Mouse (Mus musculus): Measurements from ENCODE around the gene Slfn14. TPM values are rescaled to one million over a fixed set of nuclear protein-coding genes. Genes with fewer than 3 reads are reported as not detected.
A peak's percentile ranks its signal among the peaks of the same experiment; 100 is the strongest.

Slfn14 gene
- polyA plus RNA-seq, 1 experiment from 2014 or later: not detected

GRCm38 (mm10) chr11:83302526-83303251 is 16.2 kb upstream of the Slfn14 start, which contains the start of gene Pex12:
Gene Pex12 (minus strand): TSS chr11:83302586.
- H3K4me3 ChIP-seq (ENCODE audit: low read depth, low read length): peak within 1 kb of the TSS; percentile 89
- no peaks in the 10 kb centered on the region for H3K27me3 ChIP-seq (replicated peaks; ENCODE audit: control insufficient read depth, insufficient read depth, low read length)
- no peaks in the 10 kb centered on the region for H3K9me3 ChIP-seq (replicated peaks; ENCODE audit: control insufficient read depth, low read length)
- peaks cover 19% of the 10 kb centered on the region for H3K4me1 ChIP-seq (ENCODE audit: control insufficient read depth, insufficient read depth, low read length)
- peak within 1 kb of the TSS; percentile 67 for H3K4me2 ChIP-seq (ENCODE audit: low read length)
- peak; percentile 99 for DNase-seq (ENCODE audit: low spot score)
- peak within 1 kb of the TSS; percentile 96 for H3K9ac ChIP-seq (ENCODE audit: low read length)
- WGBS: under 1% methylated on average over 51 of the region's 51 CpGs
- no peaks in the 10 kb centered on the region for H3K36me3 ChIP-seq (ENCODE audit: control insufficient read depth, insufficient read depth, low read length)
- H3K27ac ChIP-seq (ENCODE audit: low read depth, low read length): peak within 1 kb of the TSS; percentile 96
- peak; percentile 76 for ATAC-seq

- H3K9ac ChIP-seq (ENCODE audit: low read length): peak overlapping the region; percentile 96
- H3K4me2 ChIP-seq (ENCODE audit: low read length): peak overlapping the region; percentile 67
- H3K36me3 ChIP-seq (ENCODE audit: control insufficient read depth, insufficient read depth, low read length): no peaks in the 10 kb centered on the region
- H3K4me3 ChIP-seq (ENCODE audit: low read depth, low read length): peak overlapping the region; percentile 89
- peak overlapping the region; percentile 96 for H3K27ac ChIP-seq (ENCODE audit: low read depth, low read length)
- H3K4me1 ChIP-seq (ENCODE audit: control insufficient read depth, insufficient read depth, low read length): peaks cover 19% of the 10 kb centered on the region
- 6% methylated on average over 10 of the region's 10 CpGs for WGBS
- H3K27me3 ChIP-seq (replicated peaks; ENCODE audit: control insufficient read depth, insufficient read depth, low read length): no peaks in the 10 kb centered on the region
- H3K9me3 ChIP-seq (replicated peaks; ENCODE audit: control insufficient read depth, low read length): no peaks in the 10 kb centered on the region
- DNase-seq (ENCODE audit: low spot score) (no peak), ATAC-seq (no peak)
Measured at GRCm38 (mm10) chr11:83302124-83302523, 15.6 kb upstream of the Slfn14 start.

DNA sequence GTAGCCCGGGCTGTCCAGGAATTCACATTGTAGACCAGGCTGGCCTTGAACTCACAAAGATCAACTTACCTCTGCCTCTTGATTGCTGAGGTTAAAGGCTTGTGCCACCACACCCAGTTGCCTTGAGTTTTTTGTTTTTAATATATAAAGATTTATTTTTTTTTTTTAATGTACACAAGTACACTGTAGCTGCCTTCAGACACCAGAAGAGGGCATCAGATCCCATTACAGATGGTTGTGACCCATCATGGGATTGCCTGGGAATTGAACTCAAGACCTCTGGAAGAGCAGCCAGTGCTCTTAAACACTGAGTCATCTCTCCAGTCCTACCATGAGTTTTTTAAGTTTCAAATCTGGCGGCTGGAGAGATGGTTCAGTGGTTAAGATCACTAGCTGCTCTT is 14.9 kb upstream of the Slfn14 start:
- 69% methylated on average over 2 of the region's 2 CpGs for WGBS
- H3K9me3 ChIP-seq (replicated peaks; ENCODE audit: control insufficient read depth, low read length): no peaks in the 10 kb centered on the region
- H3K27me3 ChIP-seq (replicated peaks; ENCODE audit: control insufficient read depth, insufficient read depth, low read length): no peaks in the 10 kb centered on the region
- H3K27ac ChIP-seq (ENCODE audit: low read depth, low read length): no peak overlapping the region
- H3K4me1 ChIP-seq (ENCODE audit: control insufficient read depth, insufficient read depth, low read length): peaks cover 19% of the 10 kb centered on the region
- no peak overlapping the region for H3K9ac ChIP-seq (ENCODE audit: low read length)
- no peak overlapping the region for H3K4me3 ChIP-seq (ENCODE audit: low read depth, low read length)
- DNase-seq (ENCODE audit: low spot score) (no peak), ATAC-seq (no peak)
- H3K36me3 ChIP-seq (ENCODE audit: control insufficient read depth, insufficient read depth, low read length): peaks cover 3% of the 10 kb centered on the region
- H3K4me2 ChIP-seq (ENCODE audit: low read length): no peak overlapping the region

DNA sequence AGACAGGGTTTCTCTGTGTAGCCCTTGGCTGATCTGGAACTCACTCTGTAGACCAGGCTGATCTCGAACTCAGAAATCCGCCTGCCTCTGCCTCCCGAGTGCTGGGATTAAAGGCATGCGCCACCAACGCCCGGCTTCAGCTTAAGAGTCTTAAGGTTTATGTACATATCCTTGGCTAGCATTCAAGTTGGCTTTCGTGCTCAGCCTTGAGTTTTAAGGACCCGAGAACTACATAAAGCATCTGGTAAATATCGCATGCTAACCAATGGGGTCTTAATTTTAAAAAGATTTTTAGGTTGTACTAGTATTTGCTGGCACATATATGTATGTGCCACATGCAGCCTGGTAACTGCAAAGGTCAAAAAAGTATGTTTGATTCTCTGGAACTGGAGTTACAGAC is 13.2 kb upstream of the Slfn14 start:
- Histone ChIP-seq H3K36me3 (ENCODE audit: control insufficient read depth, insufficient read depth, low read length) (peaks cover 16% of the 10 kb centered on the region), H3K4me2 (ENCODE audit: low read length) (0 out of 2 replicates have a peak overlapping the region, but pooled peaks have one; percentile 90), H3K4me1 (ENCODE audit: control insufficient read depth, insufficient read depth, low read length) (peaks cover 19% of the 10 kb centered on the region), H3K9me3 (replicated peaks; ENCODE audit: control insufficient read depth, low read length) (no peaks in the 10 kb centered on the region), H3K9ac (ENCODE audit: low read length) (no peak overlapping the region), H3K27me3 (replicated peaks; ENCODE audit: control insufficient read depth, insufficient read depth, low read length) (no peaks in the 10 kb centered on the region), H3K4me3 (ENCODE audit: low read depth, low read length) (no peak overlapping the region), H3K27ac (ENCODE audit: low read depth, low read length) (no peak overlapping the region)
- DNase-seq (ENCODE audit: low spot score): no peak
- WGBS: 92% methylated on average over 9 of the region's 9 CpGs
- no peak for ATAC-seq

DNA sequence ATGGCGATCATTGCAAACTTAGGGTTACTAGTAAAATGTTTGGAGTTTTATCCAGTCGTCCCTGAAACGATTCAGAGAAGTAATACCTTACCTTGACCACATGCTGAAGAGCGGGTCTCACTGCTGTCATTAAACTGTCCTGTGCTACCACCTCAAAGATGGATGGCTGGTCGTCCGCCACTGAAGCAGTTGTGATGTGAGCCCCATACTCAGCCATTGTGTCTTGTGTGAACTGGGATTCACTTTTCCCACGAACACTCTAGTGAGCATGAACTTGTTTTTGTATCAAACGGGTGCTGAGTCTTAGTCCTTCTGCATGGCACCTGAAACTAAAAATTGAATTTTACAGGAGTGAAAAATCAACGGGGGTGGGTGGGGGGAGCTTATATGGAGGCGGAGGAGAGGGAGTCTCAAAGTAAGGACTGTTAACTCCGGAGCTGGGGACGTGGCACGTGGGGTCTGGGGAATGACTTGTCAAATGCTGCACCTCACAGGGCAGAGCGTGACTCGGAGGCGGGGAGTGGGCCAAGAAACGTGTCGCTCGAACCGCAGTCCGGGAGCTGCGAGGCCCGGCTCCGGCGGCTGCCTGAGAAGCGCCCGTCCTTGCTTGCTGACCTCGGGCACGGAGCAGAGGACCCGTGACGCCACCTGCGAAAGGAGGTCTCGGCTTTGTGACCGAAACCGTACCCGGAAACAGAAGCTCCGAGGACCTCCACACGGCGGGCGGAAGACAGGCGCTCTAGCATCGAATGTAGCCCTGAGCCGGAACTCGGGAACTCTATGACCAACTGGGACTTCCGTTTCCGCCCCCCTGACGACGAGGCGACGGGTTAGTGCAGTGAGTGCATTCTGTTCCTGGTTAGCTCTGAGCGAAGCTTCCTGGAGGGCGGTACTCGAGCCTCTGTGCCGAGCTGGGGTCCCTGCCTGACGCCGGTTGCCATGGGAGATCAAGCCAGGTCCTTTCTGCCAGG is 12.0 kb upstream of the Slfn14 start, which contains the start of gene Ap2b1:
Gene Ap2b1, plus strand, starts transcription at position 800 of the 971 bp plus-strand sequence.
- H3K4me1 ChIP-seq (ENCODE audit: control insufficient read depth, insufficient read depth, low read length): peaks cover 14% of the 10 kb centered on the region
- H3K9ac ChIP-seq (ENCODE audit: low read length): peak within 1 kb of the TSS; percentile 81
- H3K36me3 ChIP-seq (ENCODE audit: control insufficient read depth, insufficient read depth, low read length): peaks cover 16% of the 10 kb centered on the region
- peak within 1 kb of the TSS; percentile 89 for H3K27ac ChIP-seq (ENCODE audit: low read depth, low read length)
- H3K4me3 ChIP-seq (ENCODE audit: low read depth, low read length): peak within 1 kb of the TSS; percentile 69
- peak; percentile 94 for ATAC-seq
- peak; percentile 98 for DNase-seq (ENCODE audit: low spot score)
- H3K9me3 ChIP-seq (replicated peaks; ENCODE audit: control insufficient read depth, low read length): no peaks in the 10 kb centered on the region
- no peaks in the 10 kb centered on the region for H3K27me3 ChIP-seq (replicated peaks; ENCODE audit: control insufficient read depth, insufficient read depth, low read length)
- 3% methylated on average over 56 of the region's 56 CpGs for WGBS
- peak within 1 kb of the TSS; percentile 90 for H3K4me2 ChIP-seq (ENCODE audit: low read length)

GRCm38 (mm10) chr11:83297816-83298215 is 11.3 kb upstream of the Slfn14 start:
- Histone ChIP-seq H3K27me3 (replicated peaks; ENCODE audit: control insufficient read depth, insufficient read depth, low read length) (no peaks in the 10 kb centered on the region), H3K4me1 (ENCODE audit: control insufficient read depth, insufficient read depth, low read length) (peaks cover 20% of the 10 kb centered on the region), H3K9ac (ENCODE audit: low read length) (peak overlapping the region; percentile 81; the same call in 1 of the 2 replicates), H3K4me3 (ENCODE audit: low read depth, low read length) (peak overlapping the region; percentile 69), H3K27ac (ENCODE audit: low read depth, low read length) (no peak overlapping the region), H3K36me3 (ENCODE audit: control insufficient read depth, insufficient read depth, low read length) (peaks cover 16% of the 10 kb centered on the region), H3K4me2 (ENCODE audit: low read length) (peak overlapping the region; percentile 90), H3K9me3 (replicated peaks; ENCODE audit: control insufficient read depth, low read length) (no peaks in the 10 kb centered on the region)
- DNase-seq (ENCODE audit: low spot score): no peak
- WGBS: 79% methylated on average over 6 of the region's 6 CpGs
- ATAC-seq: no peak

GRCm38 (mm10) chr11:83294133-83294532 is 7.6 kb upstream of the Slfn14 start:
- 95% methylated on average over 2 of the region's 2 CpGs for WGBS
- Histone ChIP-seq H3K9ac (ENCODE audit: low read length) (no peak overlapping the region), H3K36me3 (ENCODE audit: control insufficient read depth, insufficient read depth, low read length) (peaks cover 16% of the 10 kb centered on the region), H3K27me3 (replicated peaks; ENCODE audit: control insufficient read depth, insufficient read depth, low read length) (no peaks in the 10 kb centered on the region), H3K27ac (ENCODE audit: low read depth, low read length) (no peak overlapping the region), H3K4me2 (ENCODE audit: low read length) (peak overlapping the region; percentile 68; the same call in 1 of the 2 replicates), H3K4me3 (ENCODE audit: low read depth, low read length) (no peak overlapping the region), H3K4me1 (ENCODE audit: control insufficient read depth, insufficient read depth, low read length) (peaks cover 23% of the 10 kb centered on the region), H3K9me3 (replicated peaks; ENCODE audit: control insufficient read depth, low read length) (no peaks in the 10 kb centered on the region)
- no peak for DNase-seq (ENCODE audit: low spot score)
- no peak for ATAC-seq

DNA sequence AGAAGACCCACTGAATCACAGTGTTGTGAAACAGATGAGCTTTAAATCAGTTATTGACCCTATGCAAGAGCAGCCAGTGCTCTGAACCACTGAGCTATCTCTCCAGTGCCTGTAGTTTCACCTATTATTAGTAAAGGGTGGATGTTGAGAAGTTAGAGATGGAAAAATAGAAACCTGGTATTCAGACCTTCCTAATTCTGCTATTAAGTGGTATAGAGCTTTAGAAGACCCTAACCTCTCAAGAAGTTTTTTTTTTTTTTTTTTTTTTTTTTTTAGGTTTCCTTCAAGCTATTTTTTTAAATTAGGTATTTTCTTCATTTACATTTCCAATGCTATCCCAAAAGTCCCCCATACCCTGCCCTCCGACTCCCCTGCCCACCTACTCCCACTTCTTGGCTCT is 6.7 kb upstream of the Slfn14 start:
- peak overlapping the region; percentile 72 for H3K9ac ChIP-seq (ENCODE audit: low read length)
- H3K27ac ChIP-seq (ENCODE audit: low read depth, low read length): no peak overlapping the region
- H3K27me3 ChIP-seq (replicated peaks; ENCODE audit: control insufficient read depth, insufficient read depth, low read length): no peaks in the 10 kb centered on the region
- 90% methylated on average over 1 of the region's 1 CpGs for WGBS
- ATAC-seq (no peak), DNase-seq (ENCODE audit: low spot score) (no peak)
- peaks cover 22% of the 10 kb centered on the region for H3K4me1 ChIP-seq (ENCODE audit: control insufficient read depth, insufficient read depth, low read length)
- H3K4me2 ChIP-seq (ENCODE audit: low read length): peak overlapping the region; percentile 68
- peak overlapping the region; percentile 50 for H3K4me3 ChIP-seq (ENCODE audit: low read depth, low read length)
- H3K9me3 ChIP-seq (replicated peaks; ENCODE audit: control insufficient read depth, low read length): no peaks in the 10 kb centered on the region
- peaks cover 16% of the 10 kb centered on the region for H3K36me3 ChIP-seq (ENCODE audit: control insufficient read depth, insufficient read depth, low read length)
